Mouse (Mus musculus) megakaryocyte, embryonic 14.5 days (primary cell): ENCODE measurements around the gene Psmg3.

Experiments used
- FLI1 ChIP-seq: IDR thresholded peaks from 2 replicates; pipeline ENCODE4 v1.6.1; 2012; ENCODE audit warnings: low read length, inconsistent platforms, mixed read lengths
- GATA1 ChIP-seq: IDR thresholded peaks from 3 replicates; pipeline ENCODE4 v1.6.1; 2012; ENCODE audit warnings: mixed read lengths, low read length, inconsistent platforms, borderline replicate concordance

- TF ChIP-seq GATA1 (no peak), FLI1 (no peak)
Observed at GRCm38 (mm10) chr5:139805924-139806323, 20.8 kb downstream of the Psmg3 start.
